Mouse (Mus musculus): ENCODE results near the gene Mrs2. TPM values are rescaled to one million over a fixed set of nuclear protein-coding genes. Genes with fewer than 3 reads are reported as not detected.
A peak's percentile ranks its signal among the peaks of the same experiment; 100 is the strongest.

The Mrs2 gene
- polyA plus RNA-seq (2012; rRNA removed), result 29.2 and 31.9 TPM in 2 replicates

GRCm38 (mm10) chr13:25019793-25020539 is at the start of gene Mrs2:
TSS of gene Mrs2 (minus strand) at chr13:25020379.
- peak; percentile 42 for DNase-seq (ENCODE audit: low read depth)

- no peak for DNase-seq (ENCODE audit: low read depth)
Observed at GRCm38 (mm10) chr13:25069765-25070164, 49.6 kb upstream of the Mrs2 start.

- DNase-seq (ENCODE audit: low read depth), result no peak
Observed at GRCm38 (mm10) chr13:25067183-25067582, 47.0 kb upstream of the Mrs2 start.

- no peak for DNase-seq (ENCODE audit: low read depth)
Observed at GRCm38 (mm10) chr13:25066659-25067058, 46.5 kb upstream of the Mrs2 start.

GRCm38 (mm10) chr13:25055873-25056667 is 35.9 kb upstream of the Mrs2 start, which contains the start of gene Dcdc2a:
TSS of gene Dcdc2a (plus strand) at chr13:25056004.
- DNase-seq (ENCODE audit: low read depth), result no peak

GRCm38 (mm10) chr13:25055111-25055554 is 35.0 kb upstream of the Mrs2 start:
- no peak for DNase-seq (ENCODE audit: low read depth)

- DNase-seq (ENCODE audit: low read depth), result no peak
Observed at GRCm38 (mm10) chr13:25052671-25053070, 32.5 kb upstream of the Mrs2 start.

GRCm38 (mm10) chr13:25039488-25039887 is 19.3 kb upstream of the Mrs2 start:
- no peak for DNase-seq (ENCODE audit: low read depth)

- no peak for DNase-seq (ENCODE audit: low read depth)
Observed at GRCm38 (mm10) chr13:25027114-25027425, 6.9 kb upstream of the Mrs2 start.

- no peak for DNase-seq (ENCODE audit: low read depth)
Observed at GRCm38 (mm10) chr13:25026409-25027113, 6.4 kb upstream of the Mrs2 start.

- DNase-seq (ENCODE audit: low read depth), result no peak
Observed at GRCm38 (mm10) chr13:25024655-25025054, 4.5 kb upstream of the Mrs2 start.

- no peak for DNase-seq (ENCODE audit: low read depth)
Observed at GRCm38 (mm10) chr13:25023129-25023528, 3.0 kb upstream of the Mrs2 start.

- no peak for DNase-seq (ENCODE audit: low read depth)
Observed at GRCm38 (mm10) chr13:25022386-25022785, 2.2 kb upstream of the Mrs2 start.

- DNase-seq (ENCODE audit: low read depth), result no peak
Observed at GRCm38 (mm10) chr13:25020540-25020892, 337 bp upstream of the Mrs2 start.

GRCm38 (mm10) chr13:25018316-25018715 is 1.9 kb downstream of the Mrs2 start:
- DNase-seq (ENCODE audit: low read depth), result no peak

GRCm38 (mm10) chr13:25007115-25007514 is 13.1 kb downstream of the Mrs2 start:
- DNase-seq (ENCODE audit: low read depth), result no peak

- no peak for DNase-seq (ENCODE audit: low read depth)
Observed at GRCm38 (mm10) chr13:25002965-25003364, 17.2 kb downstream of the Mrs2 start.

GRCm38 (mm10) chr13:24999538-24999937 is 20.6 kb downstream of the Mrs2 start:
- no peak for DNase-seq (ENCODE audit: low read depth)

- DNase-seq (ENCODE audit: low read depth), result no peak
Observed at GRCm38 (mm10) chr13:24993160-24993559, 27.0 kb downstream of the Mrs2 start.

- no peak for DNase-seq (ENCODE audit: low read depth)
Observed at GRCm38 (mm10) chr13:24989006-24989405, 31.2 kb downstream of the Mrs2 start.

GRCm38 (mm10) chr13:24988391-24988790 is 31.8 kb downstream of the Mrs2 start:
- no peak for DNase-seq (ENCODE audit: low read depth)

- no peak for DNase-seq (ENCODE audit: low read depth)
Observed at GRCm38 (mm10) chr13:24985435-24985834, 34.7 kb downstream of the Mrs2 start.

All from gonadal fat pad, adult 2 months (tissue).